Mouse (Mus musculus): ENCODE measurements around the gene Tmed2.

GRCm38 (mm10) chr5:124506731-124507359 lies 33.6 kb upstream of the Tmed2 start:
- TF ChIP-seq POLR2A (IDR thresholded peaks at IDR 0.05; ENCODE audit: insufficient read depth, low read length) (no peak), CTCF (IDR thresholded peaks at IDR 0.05; ENCODE audit: low read depth, low read length) (no peak)

Measured in ES-Bruce4 (cell line).